Mouse (Mus musculus): ENCODE measurements around the gene Gstt4. TPM values are rescaled to one million over a fixed set of nuclear protein-coding genes. Genes with fewer than 3 reads are reported as not detected.

Gene Gstt4
- total and polyA plus RNA-seq, 3 experiments: not detected

DNA sequence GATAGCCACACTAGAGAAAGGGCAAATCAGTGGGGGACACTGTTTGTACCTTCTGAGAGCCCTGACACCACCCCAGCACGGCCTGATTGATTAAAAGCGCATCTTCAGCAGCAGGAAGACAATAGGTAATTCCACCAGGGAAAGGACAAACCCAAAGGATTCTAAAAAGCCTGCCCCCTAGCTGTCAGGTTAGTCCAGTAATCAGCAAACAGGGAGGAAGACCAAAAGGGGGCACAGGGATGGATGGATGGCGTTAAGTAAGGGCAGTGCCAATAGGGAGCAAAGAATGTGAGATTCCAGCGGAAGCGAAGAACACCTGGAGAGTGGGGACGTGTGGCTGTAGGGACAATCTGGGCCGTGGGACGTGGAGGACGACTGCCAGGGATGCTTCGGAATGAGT is 3.7 kb downstream of the Gstt4 start:
- TF ChIP-seq CTCF (IDR thresholded peaks at IDR 0.05 in 2 of 3, conservative IDR thresholded peaks at IDR 0.05 in 1 of 3; ENCODE audit: control insufficient read depth in 1 of 3, insufficient read depth in 1 of 3, low read depth in 2 of 3, low read length in 3 of 3, poor library complexity in 1 of 3, severe bottlenecking in 1 of 3): peak in 1 of 3 experiments; percentile 16; a peak in 2 of 6 replicates
- no peak for TF ChIP-seq SIN3A (IDR thresholded peaks at IDR 0.05; ENCODE audit: low read length)
- H3K9ac ChIP-seq (ENCODE audit: control insufficient read depth, low read depth, low read length, poor library complexity, severe bottlenecking): no peak overlapping the region
- H3K27ac ChIP-seq (ENCODE audit: control insufficient read depth, low read depth, low read length): no peak overlapping the region
- DNase-seq (ENCODE audit: low read depth, low spot score): no peak
- no peak overlapping the region for H3K4me3 ChIP-seq (ENCODE audit: control insufficient read depth in 1 of 2, insufficient read depth in 1 of 2, low read depth in 2 of 2, low read length in 2 of 2)
- no peaks in the 10 kb centered on the region; a peak in 1 of 4 replicates for H3K4me1 ChIP-seq (ENCODE audit: control insufficient read depth in 1 of 2, insufficient read depth in 2 of 2, low read length in 2 of 2)
- H3K79me2 ChIP-seq (ENCODE audit: control insufficient read depth, insufficient read depth, low read length, poor library complexity): no peaks in the 10 kb centered on the region
- H3K9me3 ChIP-seq (replicated peaks; ENCODE audit: insufficient read depth, low read length): no peaks in the 10 kb centered on the region
- H3K27me3 ChIP-seq (ENCODE audit: control insufficient read depth in 1 of 2, insufficient read depth in 2 of 2, low read length in 2 of 2): peaks cover 4 to 9% of the 10 kb centered on the region in 2 experiments
- peaks cover 0 to 3% of the 10 kb centered on the region in 2 experiments; a peak in 1 of 4 replicates for H3K36me3 ChIP-seq (ENCODE audit: control insufficient read depth in 1 of 2, insufficient read depth in 2 of 2, low read length in 2 of 2)

DNA sequence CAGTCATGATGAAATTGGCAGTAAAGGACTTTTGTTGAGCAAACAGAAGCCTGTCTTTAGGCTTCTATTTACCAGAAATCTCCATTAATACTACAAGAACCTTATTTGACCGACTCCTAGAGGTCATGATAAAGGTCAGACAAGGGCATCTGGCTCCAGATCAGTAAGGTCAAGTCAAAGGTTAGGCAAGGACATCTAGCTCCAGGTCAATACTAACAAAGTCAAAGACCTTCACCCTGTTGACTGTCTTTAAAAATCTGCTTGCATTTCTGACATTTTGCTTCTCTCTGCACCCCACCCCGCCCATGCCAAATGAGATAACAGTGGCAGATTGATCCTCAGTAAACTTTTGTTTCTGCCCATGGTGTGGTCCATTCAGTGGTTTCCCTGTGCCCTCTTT is 18.1 kb downstream of the Gstt4 start:
- no peak overlapping the region for H3K9ac ChIP-seq (ENCODE audit: control insufficient read depth, low read depth, low read length, poor library complexity, severe bottlenecking)
- no peaks in the 10 kb centered on the region for H3K4me1 ChIP-seq (ENCODE audit: control insufficient read depth in 1 of 2, insufficient read depth in 2 of 2, low read length in 2 of 2)
- no peak overlapping the region for H3K27ac ChIP-seq (ENCODE audit: control insufficient read depth, low read depth, low read length)
- no peak for DNase-seq (ENCODE audit: low read depth, low spot score)
- H3K79me2 ChIP-seq (ENCODE audit: control insufficient read depth, insufficient read depth, low read length, poor library complexity): no peaks in the 10 kb centered on the region
- H3K9me3 ChIP-seq (replicated peaks; ENCODE audit: insufficient read depth, low read length): no peaks in the 10 kb centered on the region
- peaks cover 0 to 2% of the 10 kb centered on the region in 2 experiments for H3K27me3 ChIP-seq (ENCODE audit: control insufficient read depth in 1 of 2, insufficient read depth in 2 of 2, low read length in 2 of 2)
- no peak for TF ChIP-seq NELFE (IDR thresholded peaks at IDR 0.05; ENCODE audit: low read depth, low read length)
- TF ChIP-seq MAX (IDR thresholded peaks at IDR 0.05; ENCODE audit: low read length): no peak
- TF ChIP-seq POLR2AphosphoS2 (IDR thresholded peaks at IDR 0.05; ENCODE audit: low read length): no peak
- TF ChIP-seq RCOR1 (IDR thresholded peaks at IDR 0.05; ENCODE audit: low read depth, low read length): no peak
- no peak for TF ChIP-seq MXI1 (IDR thresholded peaks at IDR 0.05; ENCODE audit: low read depth, low read length)
- TF ChIP-seq CHD2 (IDR thresholded peaks at IDR 0.05; ENCODE audit: low read length): no peak
- TF ChIP-seq MAZ (IDR thresholded peaks at IDR 0.05; ENCODE audit: low read depth, low read length): no peak
- no peak for TF ChIP-seq ZC3H11A (IDR thresholded peaks at IDR 0.05; ENCODE audit: low read depth, low read length)
- no peak for TF ChIP-seq ETS1 (IDR thresholded peaks at IDR 0.05; ENCODE audit: low read depth, low read length)
- TF ChIP-seq TAL1 (IDR thresholded peaks at IDR 0.05; ENCODE audit: low read length): no peak
- no peak for TF ChIP-seq NRF1 (IDR thresholded peaks at IDR 0.05; ENCODE audit: insufficient read depth, low read depth, low read length, poor library complexity, severe bottlenecking)
- no peak for TF ChIP-seq EP300 (IDR thresholded peaks at IDR 0.05; ENCODE audit: low read depth in 1 of 2, low read length in 2 of 2)
- no peak for TF ChIP-seq SMC3 (IDR thresholded peaks at IDR 0.05; ENCODE audit: low read depth, low read length)
- TF ChIP-seq USF2 (IDR thresholded peaks at IDR 0.05; ENCODE audit: borderline replicate concordance in 1 of 2, insufficient read depth in 1 of 2, low read depth in 1 of 2, low read length in 2 of 2): no peak
- no peak for TF ChIP-seq GATA1 (IDR thresholded peaks at IDR 0.05; ENCODE audit: low read depth, low read length)
- TF ChIP-seq ZMIZ1 (IDR thresholded peaks at IDR 0.05; ENCODE audit: low read depth, low read length): no peak
- TF ChIP-seq MEF2A (IDR thresholded peaks at IDR 0.05; ENCODE audit: extremely low read depth, insufficient replicate concordance, low read depth, low read length, poor library complexity, severe bottlenecking): no peak
- TF ChIP-seq USF1 (IDR thresholded peaks at IDR 0.05; ENCODE audit: low read depth, low read length): no peak
- no peak for TF ChIP-seq SIN3A (IDR thresholded peaks at IDR 0.05; ENCODE audit: low read length)
- TF ChIP-seq RAD21 (IDR thresholded peaks at IDR 0.05; ENCODE audit: low read depth, low read length): no peak
- H3K4me3 ChIP-seq (ENCODE audit: control insufficient read depth in 1 of 2, insufficient read depth in 1 of 2, low read depth in 2 of 2, low read length in 2 of 2): no peak overlapping the region
- H3K36me3 ChIP-seq (ENCODE audit: control insufficient read depth in 1 of 2, insufficient read depth in 2 of 2, low read length in 2 of 2): no peaks in the 10 kb centered on the region
